Mouse (Mus musculus) lung, embryonic 15.5 days (tissue): ENCODE results near the gene Baz1b. TPM values are rescaled to one million over a fixed set of nuclear protein-coding genes. Genes with fewer than 3 reads are reported as not detected.

Experiments used
- ATAC-seq: fragments of 200-750 bp; cut with Nextera tagmentation; 2 replicates; pipeline ENCODE4 v1.8.0; 2017; ENCODE audit warnings: moderate number of reproducible peaks, borderline replicate concordance; ENCODE audit not compliant: low FRiP score, low TSS enrichment; ENCODE audit errors: extremely low read depth
- H3K27ac ChIP-seq: fragments of 300-500 bp; sonication (generic); 2 replicates; pipeline ENCODE4 v1.5.1; 2015; ENCODE audit warnings: moderate library complexity, mild to moderate bottlenecking, inconsistent platforms
- H3K27me3 ChIP-seq: fragments of 300-500 bp; sonication (generic); 2 replicates; pipeline ENCODE4 v1.6.1; 2015; ENCODE audit warnings: inconsistent platforms
- H3K36me3 ChIP-seq: fragments of 300-500 bp; sonication (generic); 2 replicates; pipeline ENCODE4 v1.6.1; 2015; ENCODE audit warnings: inconsistent platforms
- H3K4me1 ChIP-seq: fragments of 300-500 bp; sonication (generic); 2 replicates; pipeline ENCODE4 v1.6.1; 2015; ENCODE audit warnings: inconsistent platforms
- H3K4me2 ChIP-seq: fragments of 300-500 bp; sonication (generic); 2 replicates; pipeline ENCODE4 v1.6.1; 2015; ENCODE audit warnings: inconsistent platforms, mild to moderate bottlenecking, moderate library complexity
- H3K4me3 ChIP-seq: fragments of 300-500 bp; sonication (generic); 2 replicates; pipeline ENCODE4 v1.5.1; 2015; ENCODE audit warnings: mild to moderate bottlenecking, inconsistent platforms
- H3K9ac ChIP-seq: fragments of 300-500 bp; sonication (generic); 2 replicates; pipeline ENCODE4 v1.6.1; 2015; ENCODE audit warnings: inconsistent platforms
- H3K9me3 ChIP-seq: fragments of 300-500 bp; sonication (generic); 2 replicates; pipeline ENCODE4 v1.6.1; 2016; ENCODE audit warnings: inconsistent platforms
- WGBS: fragments of 180-500 bp; shearing (Covaris S2); methylation state at CpG from one replicate; pipeline ENCODE4 v1.1.7; 2015; 5-methylcytosine and 5-hydroxymethylcytosine counted together
- microRNA-seq: library from miRNA; unstranded; fragments of <30 nt; microRNA quantifications from one replicate; pipeline ENCODE4, GENCODE M21; 2016
- polyA plus RNA-seq: library from polyadenylated mRNA; unstranded; fragments of >200 nt; fragmentation: Nextera tagmentation; extraction: Ambion mirVana; gene quantifications from 2 replicates; pipeline ENCODE4 v1.2.1, GENCODE M21; 2015

The Baz1b gene
- polyA plus RNA-seq, 1 experiment from 2014 or later = 47.9 TPM

GRCm38 (mm10) chr5:135291193-135291592, 104.1 kb downstream of the Baz1b start:
- Histone ChIP-seq H3K9me3 (no peaks in the 10 kb centered on the region), H3K4me2 (no peak overlapping the region), H3K27me3 (no peaks in the 10 kb centered on the region), H3K4me1 (no peaks in the 10 kb centered on the region), H3K9ac (no peak overlapping the region), H3K36me3 (no peaks in the 10 kb centered on the region), H3K4me3 (no peak overlapping the region), H3K27ac (no peak overlapping the region)
- WGBS = 55% methylated on average over 4 of the region's 4 CpGs
- ATAC-seq = no peak

- no peaks in the 10 kb centered on the region for H3K9me3 ChIP-seq
- H3K36me3 ChIP-seq = no peaks in the 10 kb centered on the region
- ATAC-seq = no peak
- H3K9ac ChIP-seq = no peak overlapping the region
- H3K4me2 ChIP-seq = no peak overlapping the region
- no peak overlapping the region for H3K27ac ChIP-seq
- H3K27me3 ChIP-seq = no peaks in the 10 kb centered on the region
- H3K4me3 ChIP-seq = no peak overlapping the region
- WGBS = 76% methylated on average over 2 of the region's 2 CpGs
- H3K4me1 ChIP-seq = no peaks in the 10 kb centered on the region
Observed at GRCm38 (mm10) chr5:135292001-135292400, 104.9 kb downstream of the Baz1b start.

Small RNAs within 50 kb of the gene (microRNA-seq; reads per million reads assigned to microRNA genes)
- gene Gm25315 = not detected

Other genes with a start within 250 kb of the Baz1b start
- gene Cldn4, start 240.3 kb upstream of the Baz1b start, polyA plus RNA-seq = 31.7 and 34.3 TPM in 2 replicates
- 241 and 259 TPM in 2 replicates for gene Cldn3, start 201.1 kb upstream of the Baz1b start, polyA plus RNA-seq
- gene Abhd11, start 178.1 kb upstream of the Baz1b start, polyA plus RNA-seq = 66.7 and 66.9 TPM in 2 replicates
- 11.9 and 13.2 TPM in 2 replicates for gene Stx1a, start 163.8 kb upstream of the Baz1b start, polyA plus RNA-seq
- gene Dnajc30, start 123.1 kb upstream of the Baz1b start, polyA plus RNA-seq = 29.1 and 31.7 TPM in 2 replicates
- 117 and 124 TPM in 2 replicates for gene Bud23, start 122.3 kb upstream of the Baz1b start, polyA plus RNA-seq
- 6.1 and 9.1 TPM in 2 replicates for gene Vps37d, start 109.0 kb upstream of the Baz1b start, polyA plus RNA-seq
- gene Mlxipl, start 97.4 kb upstream of the Baz1b start, polyA plus RNA-seq = 1.4 and 2.8 TPM in 2 replicates
- 21.4 and 21.7 TPM in 2 replicates for gene Tbl2, start 37.6 kb upstream of the Baz1b start, polyA plus RNA-seq
- 48.7 and 49.2 TPM in 2 replicates for gene Bcl7b, start 19.0 kb upstream of the Baz1b start, polyA plus RNA-seq
- 0.61 and 1.1 TPM in 2 replicates for gene Fzd9, start 64.0 kb downstream of the Baz1b start, polyA plus RNA-seq
- gene Fkbp6, start 162.8 kb downstream of the Baz1b start, polyA plus RNA-seq = not detected in 2 replicates
- not detected in 2 replicates for gene Trim50, start 166.0 kb downstream of the Baz1b start, polyA plus RNA-seq
- gene Nsun5, start 182.7 kb downstream of the Baz1b start, polyA plus RNA-seq = 34.8 and 37.5 TPM in 2 replicates
- 12.4 and 12.8 TPM in 2 replicates for gene Pom121, start 207.3 kb downstream of the Baz1b start, polyA plus RNA-seq